Mouse (Mus musculus) CH12F3 (cell line): ENCODE results near the gene Mpst.

Experiments
- in situ Hi-C: fragments of 300-500 bp; cut with MboI; formaldehyde crosslinking; loops from 2 replicates; pipeline ENCODE4 v1.14.3; 2020; ENCODE audit warnings: low sequenced_read_pairs

Gene Mpst

GRCm38 (mm10) chr15:78435681-78436080 lies 29.5 kb downstream of the Mpst start:
- in situ Hi-C loops = no loop called here

- in situ Hi-C loops = no loop called here
These were observed 30.4 kb downstream of the Mpst start for GRCm38 (mm10) chr15:78436380-78437192.

DNA sequence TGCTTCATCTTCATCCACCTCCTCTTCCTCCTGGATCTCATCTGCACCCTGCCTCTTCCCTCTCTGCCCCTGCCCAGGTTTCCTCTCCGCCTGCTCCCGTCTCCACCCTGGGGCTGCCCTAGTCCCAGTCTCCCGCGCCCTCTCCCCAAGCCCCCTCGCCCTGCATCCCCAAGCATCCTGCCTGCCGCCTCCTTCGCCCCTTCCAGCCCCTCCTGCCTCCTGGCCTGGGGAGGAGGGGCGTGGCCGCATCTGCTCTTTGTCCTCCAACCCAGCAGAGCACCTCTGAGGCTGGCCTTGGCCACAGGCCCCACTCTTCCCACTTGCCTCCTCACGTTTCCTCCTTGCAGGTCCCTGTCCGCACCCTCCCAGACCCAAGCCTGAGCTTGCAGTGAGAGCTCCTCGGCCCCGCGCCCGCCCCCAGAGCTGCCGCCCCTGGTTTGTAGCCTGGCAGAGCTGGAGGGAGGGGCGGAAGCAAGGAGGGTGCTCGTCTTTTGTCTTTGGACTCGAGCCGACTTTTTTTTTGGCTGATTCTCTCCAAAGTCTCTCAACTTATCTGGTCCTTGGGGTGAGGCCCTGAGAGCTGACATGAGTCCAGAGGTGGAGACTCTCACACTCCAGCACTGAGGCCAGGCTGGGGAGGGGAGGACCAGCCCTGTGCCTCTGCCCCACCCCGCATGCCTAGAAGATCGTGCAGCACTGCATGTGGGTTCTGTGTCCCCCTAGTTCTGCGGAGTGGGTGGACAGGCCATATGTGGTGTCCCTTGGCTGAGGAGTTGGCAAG lies 31.2 kb downstream of the Mpst start:
- in situ Hi-C loops = no loop called here

DNA sequence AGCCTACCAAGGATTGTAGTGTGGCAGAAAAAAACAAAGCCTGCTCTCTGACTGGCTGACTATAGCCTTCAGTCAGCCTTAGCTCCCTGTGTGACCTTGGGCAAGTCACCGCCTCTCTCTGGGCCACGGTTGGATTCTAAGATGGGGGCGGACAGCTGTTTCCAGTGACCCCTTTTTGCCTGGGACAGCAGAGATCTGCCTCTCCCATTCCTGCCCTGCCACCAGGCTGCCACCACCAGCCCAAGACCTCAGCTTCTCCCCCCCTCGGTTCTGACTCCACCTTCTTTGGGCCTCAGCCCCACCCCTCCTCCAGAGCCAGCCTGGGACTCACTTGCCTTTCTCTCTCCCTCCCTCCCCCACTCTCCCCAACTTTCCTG lies 31.8 kb downstream of the Mpst start:
- in situ Hi-C loops = no loop called here

GRCm38 (mm10) chr15:78438505-78438904 lies 32.3 kb downstream of the Mpst start:
- in situ Hi-C loops = no loop called here

GRCm38 (mm10) chr15:78438973-78439372 lies 32.8 kb downstream of the Mpst start:
- in situ Hi-C loops = no loop called here

GRCm38 (mm10) chr15:78442231-78442630 lies 36.0 kb downstream of the Mpst start:
- in situ Hi-C loops = no loop called here

- in situ Hi-C loops = no loop called here
These were observed 37.6 kb downstream of the Mpst start for GRCm38 (mm10) chr15:78443857-78444256.

- in situ Hi-C loops = loop anchor here (5.0 kb wide), 1 partner anchor 90 kb away; no protein-coding TSS in a partner anchor
These were observed 40.9 kb downstream of the Mpst start for GRCm38 (mm10) chr15:78447121-78447520.

GRCm38 (mm10) chr15:78447746-78448535 lies 41.7 kb downstream of the Mpst start:
- in situ Hi-C loops = loop anchor here (5.0 kb wide), 1 partner anchor 89 kb away; no protein-coding TSS in a partner anchor

DNA sequence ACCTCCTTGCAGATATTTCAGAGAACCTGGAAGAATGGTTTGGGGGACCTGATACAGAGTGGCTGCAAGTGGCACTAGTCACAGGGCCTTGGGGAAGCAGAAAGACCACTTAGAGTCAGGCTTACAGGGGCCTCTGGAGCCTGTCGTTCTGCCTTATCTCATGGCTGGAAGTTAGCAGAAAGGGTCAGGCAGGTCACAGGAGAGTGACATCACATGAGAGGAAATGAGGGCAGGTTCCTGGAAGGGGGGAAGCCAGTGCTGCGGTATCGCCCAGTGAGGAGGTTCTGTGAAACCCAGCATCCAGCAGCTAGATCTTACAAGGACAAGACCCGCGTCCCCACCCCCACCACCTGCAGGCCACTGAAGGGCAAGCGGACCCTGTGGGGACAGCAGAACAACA lies 42.9 kb downstream of the Mpst start:
- in situ Hi-C loops = loop anchor here (5.0 kb wide), 1 partner anchor 88 kb away; no protein-coding TSS in a partner anchor

DNA sequence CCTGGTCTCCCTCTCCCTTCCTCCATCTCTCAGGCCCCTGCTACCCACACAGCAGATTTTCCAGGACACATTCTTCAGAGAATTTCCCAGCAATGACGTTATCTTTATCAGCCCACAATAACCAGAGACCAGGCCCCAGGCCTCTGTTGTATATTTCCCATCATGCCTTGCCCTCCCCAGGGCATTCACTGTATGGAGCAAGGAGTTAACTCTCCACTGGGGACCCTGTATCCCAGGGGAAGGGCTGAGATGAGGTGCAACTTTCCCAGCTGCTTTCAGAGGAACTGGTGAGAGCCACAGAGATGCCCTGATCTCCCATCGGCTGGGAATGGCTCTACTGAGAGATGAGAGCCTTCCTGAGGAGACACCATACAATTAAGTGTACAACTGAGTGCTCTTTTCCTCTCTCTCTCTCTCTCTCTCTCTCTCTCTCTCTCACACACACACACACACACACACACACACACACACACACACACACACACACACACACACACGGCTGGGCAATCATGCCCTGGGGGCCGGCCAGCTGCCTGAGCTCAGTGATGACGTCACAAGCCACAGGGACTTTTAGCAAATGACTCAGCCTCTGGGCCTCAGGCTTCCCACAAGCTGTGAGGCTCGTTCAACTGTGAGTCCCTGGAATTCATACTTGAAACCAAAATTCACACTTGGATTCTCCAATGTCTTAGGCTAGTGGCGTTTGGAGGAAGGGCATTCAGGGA lies 43.6 kb downstream of the Mpst start:
- in situ Hi-C loops = loop anchor here (5.0 kb wide), 1 partner anchor 87 kb away; no protein-coding TSS in a partner anchor

- in situ Hi-C loops = no loop called here
These were observed 44.2 kb downstream of the Mpst start for GRCm38 (mm10) chr15:78450419-78450768.

DNA sequence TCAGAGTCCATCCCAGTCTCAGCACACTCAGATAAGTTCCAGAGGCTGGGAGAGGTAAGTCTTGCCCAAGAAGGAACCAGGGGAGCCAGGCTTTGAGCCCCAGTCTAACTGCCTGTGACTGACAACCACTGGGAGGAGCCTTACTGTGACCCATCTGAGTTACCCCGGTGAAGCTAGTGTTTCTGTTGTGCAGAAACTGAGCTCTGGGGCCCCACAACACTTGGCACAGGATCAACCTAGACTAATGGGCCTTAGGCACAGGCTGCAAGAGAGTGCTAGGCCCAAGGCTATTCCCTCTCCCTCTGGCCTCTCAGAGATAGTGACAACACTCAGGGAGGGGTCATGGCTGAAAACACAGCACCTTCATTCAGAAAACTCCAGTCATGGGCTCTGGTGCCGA lies 45.0 kb downstream of the Mpst start:
- in situ Hi-C loops = no loop called here

GRCm38 (mm10) chr15:78452929-78453328 lies 46.7 kb downstream of the Mpst start:
- in situ Hi-C loops = no loop called here

DNA sequence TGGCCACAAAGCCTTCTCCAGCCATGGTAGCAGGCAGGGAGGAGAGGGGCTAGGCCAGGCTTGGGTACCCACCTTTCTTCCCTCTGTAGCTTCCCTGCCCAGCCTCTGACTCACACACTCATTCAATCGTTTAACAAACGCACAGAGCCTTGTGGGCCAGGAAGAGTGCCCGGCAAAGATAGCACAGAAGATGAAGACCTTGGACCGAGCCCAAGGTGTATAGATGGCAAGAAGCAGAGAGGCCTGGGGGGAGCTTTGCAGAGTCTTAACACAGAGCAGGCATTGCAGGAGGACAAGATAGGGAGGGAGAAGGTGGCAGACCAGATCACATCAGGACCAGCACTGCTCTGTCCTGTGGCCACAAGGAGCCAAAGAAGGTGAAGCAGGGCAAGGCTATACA lies 49.0 kb downstream of the Mpst start:
- in situ Hi-C loops = no loop called here

DNA sequence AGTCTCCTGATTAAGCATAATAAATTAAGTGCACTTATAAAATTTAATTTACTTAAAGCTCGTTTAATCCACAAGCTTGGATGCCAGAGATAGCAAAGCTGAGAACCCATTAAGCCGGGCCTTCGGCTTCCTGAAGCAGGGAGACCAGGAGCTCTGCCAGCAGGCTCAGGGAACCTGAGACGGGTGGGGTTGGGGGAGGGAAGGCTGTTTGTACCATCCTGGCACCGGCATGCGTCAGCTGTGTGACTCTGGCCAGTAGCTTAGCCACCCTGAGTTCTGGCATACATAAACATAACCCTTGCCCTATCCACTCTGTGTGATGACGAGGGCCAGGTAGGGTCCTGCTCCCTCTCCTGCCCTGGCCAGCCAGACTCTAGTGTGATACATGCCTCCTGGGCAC lies 49.8 kb downstream of the Mpst start:
- in situ Hi-C loops = no loop called here

- in situ Hi-C loops = no loop called here
These were observed 51.0 kb downstream of the Mpst start for GRCm38 (mm10) chr15:78457193-78457592.

DNA sequence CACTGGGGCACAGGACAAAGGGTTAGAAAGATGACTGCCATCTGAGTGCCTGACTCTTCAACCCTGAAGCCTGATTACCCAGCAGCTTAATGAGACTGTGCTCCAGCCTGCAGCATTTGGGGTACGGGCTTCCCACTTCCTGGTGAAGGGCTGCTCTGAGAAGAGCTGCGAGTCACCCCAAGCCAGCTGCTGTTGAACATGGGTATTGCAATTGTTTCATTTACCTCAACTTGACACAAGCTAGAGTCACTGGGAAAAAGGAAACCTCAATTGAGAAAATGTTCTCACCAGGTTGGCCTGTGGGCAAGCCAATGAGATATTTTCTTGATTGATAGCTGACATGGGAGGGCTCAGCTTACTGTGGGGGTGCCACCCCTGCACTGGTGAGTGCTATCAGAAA lies 56.8 kb downstream of the Mpst start:
- in situ Hi-C loops = no loop called here
